Mouse (Mus musculus): Measurements from ENCODE around the gene Ncapg. TPM values are rescaled to one million over a fixed set of nuclear protein-coding genes. Genes with fewer than 3 reads are reported as not detected.

The Ncapg gene
- polyA plus RNA-seq, 1 experiment from 2014 or later: 71.0 TPM

DNA sequence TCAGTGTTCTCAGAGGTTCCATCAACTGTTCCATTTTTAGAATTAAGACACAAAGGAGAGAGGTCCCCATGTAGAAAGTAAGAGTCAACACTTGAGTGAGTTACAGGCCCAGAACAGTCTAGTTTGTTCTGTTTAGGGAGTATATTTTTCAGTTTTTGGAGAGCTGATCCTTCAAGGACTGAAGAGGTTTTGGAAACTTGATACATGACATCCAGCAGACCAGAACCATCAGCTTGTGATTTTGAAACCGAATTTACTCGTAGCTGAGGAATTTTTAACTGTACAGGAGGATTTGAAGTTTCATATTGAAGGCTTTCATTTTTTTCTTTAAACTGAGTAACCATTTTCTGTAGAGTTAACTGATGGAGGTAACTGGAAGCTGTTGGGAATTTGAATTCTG is 64.0 kb downstream of the Ncapg start:
- WGBS: 55% methylated on average over 2 of the region's 2 CpGs

DNA sequence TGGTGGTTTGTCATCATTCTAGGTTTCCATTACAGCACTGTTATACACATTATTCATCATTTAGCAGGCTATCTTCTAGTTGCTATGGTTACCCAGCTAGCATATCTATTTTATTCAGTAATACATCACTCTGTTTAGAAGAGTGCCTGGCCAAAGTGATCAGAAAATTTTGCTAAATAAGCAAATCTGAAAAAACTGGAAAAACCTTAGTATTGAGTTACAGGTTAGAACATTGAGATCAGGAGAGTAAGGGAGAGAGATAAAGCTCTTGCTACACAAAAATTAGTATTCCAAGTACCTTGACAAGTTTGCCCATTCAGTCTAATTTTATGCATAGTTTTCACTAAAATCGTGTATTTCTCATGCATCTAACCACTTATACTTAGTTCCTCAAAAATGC is 68.2 kb downstream of the Ncapg start:
- Histone ChIP-seq H3K27me3 (ENCODE audit: control insufficient read depth, insufficient read depth, low read length) (no peaks in the 10 kb centered on the region), H3K9ac (ENCODE audit: low read depth, low read length) (no peak overlapping the region), H3K36me3 (ENCODE audit: control insufficient read depth, insufficient read depth, low read length) (peaks cover 9% of the 10 kb centered on the region; the same call in 1 of the 2 replicates), H3K9me3 (ENCODE audit: control insufficient read depth, low read length) (no peaks in the 10 kb centered on the region), H3K4me2 (replicated peaks; ENCODE audit: low read depth, low read length) (no peak overlapping the region), H3K4me3 (ENCODE audit: low read length) (no peak overlapping the region), H3K27ac (ENCODE audit: low read depth, low read length) (no peak overlapping the region), H3K4me1 (ENCODE audit: control insufficient read depth, insufficient read depth, low read length) (no peaks in the 10 kb centered on the region)
- 89% methylated on average over 1 of the region's 1 CpGs for WGBS
- no peak for ATAC-seq (ENCODE audit: low FRiP score, low TSS enrichment)

More for the DNA sequence above, 64.0 kb downstream of the Ncapg start:
- H3K4me2 ChIP-seq (replicated peaks; ENCODE audit: low read depth, low read length): no peak overlapping the region
- no peak overlapping the region for H3K27ac ChIP-seq (ENCODE audit: low read depth, low read length)
- H3K4me1 ChIP-seq (ENCODE audit: control insufficient read depth, insufficient read depth, low read length): no peaks in the 10 kb centered on the region
- H3K9ac ChIP-seq (ENCODE audit: low read depth, low read length): no peak overlapping the region
- ATAC-seq (ENCODE audit: low FRiP score, low TSS enrichment): no peak
- H3K9me3 ChIP-seq (ENCODE audit: control insufficient read depth, low read length): no peaks in the 10 kb centered on the region
- H3K27me3 ChIP-seq (ENCODE audit: control insufficient read depth, insufficient read depth, low read length): no peaks in the 10 kb centered on the region
- H3K4me3 ChIP-seq (ENCODE audit: low read length): no peak overlapping the region
- peaks cover 6% of the 10 kb centered on the region; the same call in 1 of the 2 replicates for H3K36me3 ChIP-seq (ENCODE audit: control insufficient read depth, insufficient read depth, low read length)

Other genes starting within 250 kb of the Ncapg start
- gene Qdpr, start 219.7 kb upstream of the Ncapg start, polyA plus RNA-seq (2014; fragmentation: Nextera tagmentation; extraction: Ambion mirVana): 134 and 146 TPM in 2 replicates
- not detected in 2 replicates for gene Clrn2, start 216.2 kb upstream of the Ncapg start, polyA plus RNA-seq (2014; fragmentation: Nextera tagmentation; extraction: Ambion mirVana)
- 88.3 and 112 TPM in 2 replicates for gene Lap3, start 176.5 kb upstream of the Ncapg start, polyA plus RNA-seq (2014; fragmentation: Nextera tagmentation; extraction: Ambion mirVana)
- 265 and 309 TPM in 2 replicates for gene Med28, start 149.7 kb upstream of the Ncapg start, polyA plus RNA-seq (2014; fragmentation: Nextera tagmentation; extraction: Ambion mirVana)
- gene Fam184b, start 30.3 kb upstream of the Ncapg start, polyA plus RNA-seq (2014; fragmentation: Nextera tagmentation; extraction: Ambion mirVana): 0.73 and 1.9 TPM in 2 replicates
- gene Lcorl, start 187.7 kb downstream of the Ncapg start, polyA plus RNA-seq (2014; fragmentation: Nextera tagmentation; extraction: Ambion mirVana): 30.8 and 42.7 TPM in 2 replicates